ENCODE assay signal across 20 mouse cellular contexts in the genomic region with DNA sequence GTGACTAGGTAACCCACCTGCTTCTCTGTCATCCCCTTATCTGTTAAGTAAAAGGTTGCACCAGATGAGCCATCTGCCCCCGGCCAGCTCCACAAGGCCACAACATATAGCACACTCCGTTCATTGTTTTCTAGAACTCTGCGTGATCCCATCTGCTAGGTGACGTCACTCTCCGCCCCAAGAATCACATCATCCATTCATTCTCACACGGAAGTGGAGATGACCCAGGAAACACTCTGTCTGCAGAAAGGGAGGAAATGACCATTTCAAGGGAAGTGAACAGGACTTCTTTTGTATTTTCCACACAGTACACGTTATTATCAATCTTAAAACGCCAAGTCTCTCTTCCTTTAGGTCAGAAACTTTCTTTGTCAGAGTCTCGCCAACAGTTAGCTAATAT. TPM values are rescaled to one million over a fixed set of nuclear protein-coding genes. Genes with fewer than 3 reads are reported as not detected.
DNase-seq lines count a peak whose midpoint lies in the region; ATAC-seq and TF ChIP-seq lines count a peak whose summit lies in the region.
"Had no signal": no experiment of that assay in that cellular context is flagged by ENCODE, and none has a peak within 500 bp of the region (broad histone marks: within the 10 kb centered on the region; RNA-seq: fewer than 3 reads in every experiment).

No protein-coding gene starts in this region.

- H3K4me2 ChIP-seq in intestine, embryonic 14.5 days (ENCODE audit: low read length) = no peak overlapping the region
- no peak overlapping the region for H3K4me2 ChIP-seq in intestine, postnatal 0 days (replicated peaks; ENCODE audit: low read depth)
- H3K4me2 ChIP-seq: forebrain, embryonic 15.5 days had no signal

- no peak for TF ChIP-seq CTCF in intestine, postnatal 0 days (IDR thresholded peaks at IDR 0.05; ENCODE audit: low read depth)

- H3K4me1 ChIP-seq in intestine, embryonic 14.5 days (replicated peaks; ENCODE audit: control insufficient read depth, insufficient read depth, low read length) = peaks cover 46% of the 10 kb centered on the region
- H3K4me1 ChIP-seq in intestine, postnatal 0 days (replicated peaks; ENCODE audit: control insufficient read depth, insufficient read depth, low read length) = peaks cover 3% of the 10 kb centered on the region; the same call in 1 of the 2 replicates

- no peak overlapping the region for H3K9ac ChIP-seq in intestine, embryonic 14.5 days (ENCODE audit: low read length)
- no peak overlapping the region for H3K9ac ChIP-seq in intestine, postnatal 0 days (ENCODE audit: low read depth, low read length)
- H3K9ac ChIP-seq: forebrain, embryonic 15.5 days; limb, embryonic 15.5 days; lung, embryonic 15.5 days had no signal

- no peaks in the 10 kb centered on the region for H3K36me3 ChIP-seq in intestine, embryonic 14.5 days (ENCODE audit: control insufficient read depth, insufficient read depth, low read length)
- H3K36me3 ChIP-seq in intestine, postnatal 0 days (ENCODE audit: control insufficient read depth, insufficient read depth) = no peaks in the 10 kb centered on the region
- H3K36me3 ChIP-seq: forebrain, embryonic 15.5 days; limb, embryonic 15.5 days; lung, embryonic 15.5 days had no signal

- H3K27me3 ChIP-seq in intestine, embryonic 14.5 days (replicated peaks; ENCODE audit: control insufficient read depth, insufficient read depth, low read length) = no peaks in the 10 kb centered on the region
- no peaks in the 10 kb centered on the region for H3K27me3 ChIP-seq in intestine, postnatal 0 days (replicated peaks; ENCODE audit: control insufficient read depth, insufficient read depth, low read length)
- H3K27me3 ChIP-seq: CH12.LX; forebrain, embryonic 15.5 days; limb, embryonic 15.5 days; lung, embryonic 15.5 days had no signal

- no peak overlapping the region for H3K4me3 ChIP-seq in intestine, embryonic 14.5 days (ENCODE audit: low read depth, low read length)
- no peak overlapping the region for H3K4me3 ChIP-seq in intestine, postnatal 0 days (ENCODE audit: low read depth, low read length)
- H3K4me3 ChIP-seq: forebrain, embryonic 15.5 days; limb, embryonic 15.5 days; lung, embryonic 15.5 days had no signal

- peak overlapping the region; percentile 60; the same call in 1 of the 2 replicates for H3K27ac ChIP-seq in intestine, embryonic 14.5 days (ENCODE audit: low read depth)
- no peak overlapping the region; the same call in 1 of the 2 replicates for H3K27ac ChIP-seq in intestine, postnatal 0 days (ENCODE audit: low read depth, low read length)
- H3K27ac ChIP-seq: forebrain, embryonic 15.5 days; hindbrain, embryonic 10.5 days; limb, embryonic 15.5 days had no signal

- peak; percentile 6 for DNase-seq in gastrocnemius, adult 18-20 months (ENCODE audit: low spot score)
- no peak for DNase-seq in gastrocnemius, postnatal 25 days
- no peak for DNase-seq in intestine, embryonic 14.5 days (ENCODE audit: low spot score)
- DNase-seq in brain, adult 2 months (ENCODE audit: low read depth, low spot score) = peak; percentile 57
- DNase-seq in lung, postnatal 36 days = peak; percentile 65
- DNase-seq in adipocyte (ENCODE audit: low spot score) = no peak
- DNase-seq in frontal cortex, postnatal 14 days (ENCODE audit: low spot score in 2 of 2) = no peak
- DNase-seq: adrenal gland, adult 2 months; cerebellum, adult 11 months; cerebellum, postnatal 25 days; kidney, postnatal 25 days; midbrain, embryonic 14.5 days; thymus, postnatal 4 days had no signal

- 72% methylated on average over 9 of the region's 9 CpGs for WGBS in intestine, embryonic 14.5 days
- 72% methylated on average over 9 of the region's 9 CpGs for whole genome bisulfite sequencing in intestine, postnatal 0 days

- ATAC-seq in intestine, embryonic 14.5 days (replicated peaks; ENCODE audit: low FRiP score, low TSS enrichment, low read depth) = no peak
- no peak for ATAC-seq in intestine, postnatal 0 days
- ATAC-seq: forebrain, embryonic 15.5 days; inflammation-experienced regulatory T-cells, adult 6 months had no signal

- no peaks in the 10 kb centered on the region for H3K9me3 ChIP-seq in intestine, embryonic 14.5 days (ENCODE audit: control insufficient read depth, low read length)
- no peaks in the 10 kb centered on the region for H3K9me3 ChIP-seq in intestine, postnatal 0 days (ENCODE audit: control insufficient read depth)
- H3K9me3 ChIP-seq: forebrain, embryonic 15.5 days; limb, embryonic 15.5 days; lung, embryonic 15.5 days had no signal

RNA-seq across cellular contexts. Expression of a gene that starts 2.8 kb away (rescaled TPM):
- 10 to 100 TPM; 32.8 to 42.6 TPM for total RNA-seq in gastrocnemius, adult 18-20 months (2021)
- total RNA-seq in gastrocnemius, postnatal 25 days (2021) = 10 to 100 TPM; 37.8 to 46.3 TPM
- 8.8 and 8.9 TPM in 2 replicates for polyA plus RNA-seq in intestine, embryonic 14.5 days (2014; fragmentation: Nextera tagmentation; extraction: Ambion mirVana)
- polyA plus RNA-seq in intestine, postnatal 0 days (2015; fragmentation: Nextera tagmentation; extraction: Ambion mirVana) = 2.2 and 2.4 TPM in 2 replicates

Comparison
In these comparisons a context has a peak if more than half of its experiments do, and no peak if none do; other contexts are left out.
1. DNase-seq: peak in gastrocnemius, adult 18-20 months (single experiment), brain, adult 2 months (single experiment) and lung, postnatal 36 days (single experiment); none in gastrocnemius, postnatal 25 days (single experiment), intestine, embryonic 14.5 days (single experiment), adipocyte (single experiment) and frontal cortex, postnatal 14 days (0 of 2).